Mouse (Mus musculus): ENCODE measurements at regions not wholly inside any gene's neighbourhood (a gene's known extent, or its start where the extent isn't known, plus 50 kb on each side); places are given as distances from the start of the nearest gene placed in this dataset.

DNA sequence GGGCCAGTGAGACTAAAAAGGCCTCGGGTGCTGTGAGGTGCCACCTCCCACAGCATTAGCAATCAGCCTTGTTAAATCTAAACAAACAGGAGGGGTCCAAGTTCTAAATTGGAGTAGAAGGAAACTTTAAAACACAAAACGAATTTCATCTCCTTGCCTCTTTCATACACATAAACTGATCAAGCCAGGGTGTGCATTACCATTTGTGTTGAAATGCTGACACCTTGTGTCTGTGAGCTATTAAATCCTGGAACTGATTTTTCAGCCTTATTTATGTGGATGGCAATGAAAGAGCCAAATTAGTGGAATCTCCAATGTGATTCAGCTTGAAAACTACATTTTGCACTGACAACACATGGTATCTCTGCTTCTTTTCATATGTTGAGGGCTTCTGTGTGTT is 114.8 kb downstream of the Pcsk1 start:
- DNase-seq: no peak
- Histone ChIP-seq H3K4me3 (replicated peaks; ENCODE audit: extremely low read depth, low read depth, low read length) (no peak overlapping the region), H3K4me1 (ENCODE audit: control insufficient read depth, insufficient read depth, low read length) (no peaks in the 10 kb centered on the region)
- TF ChIP-seq POLR2A (IDR thresholded peaks at IDR 0.05; ENCODE audit: borderline replicate concordance, extremely low read depth, low read depth, low read length) (no peak), CTCF (IDR thresholded peaks at IDR 0.05; ENCODE audit: insufficient read depth, low read length) (no peak)
- 19% methylated on average over 2 of the region's 2 CpGs for WGBS

DNA sequence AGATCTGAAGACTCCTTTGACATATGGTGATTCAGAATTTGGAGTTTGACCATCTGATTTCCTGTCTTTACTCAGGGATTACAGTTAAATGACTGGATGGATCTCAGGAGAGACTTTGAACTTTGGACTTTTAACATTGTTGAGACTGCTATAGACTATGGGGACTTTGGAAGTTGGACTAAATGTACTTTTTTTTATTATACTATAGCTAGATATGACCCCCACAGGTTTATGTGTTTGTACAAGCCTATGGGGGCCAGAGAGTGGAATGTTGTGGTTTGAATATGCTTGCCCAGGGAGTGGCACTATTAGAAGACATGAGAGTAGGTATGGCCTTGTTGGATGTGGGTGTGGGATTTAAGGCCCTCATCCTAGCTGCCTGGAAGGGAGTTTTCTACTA is 134.3 kb downstream of the Pcsk1 start:
- TF ChIP-seq POLR2A (IDR thresholded peaks at IDR 0.05; ENCODE audit: borderline replicate concordance, extremely low read depth, low read depth, low read length): no peak
- no peak for TF ChIP-seq CTCF (IDR thresholded peaks at IDR 0.05; ENCODE audit: insufficient read depth, low read length)
- Histone ChIP-seq H3K4me3 (replicated peaks; ENCODE audit: extremely low read depth, low read depth, low read length) (no peak overlapping the region), H3K4me1 (ENCODE audit: control insufficient read depth, insufficient read depth, low read length) (no peaks in the 10 kb centered on the region)
- no peak for DNase-seq

DNA sequence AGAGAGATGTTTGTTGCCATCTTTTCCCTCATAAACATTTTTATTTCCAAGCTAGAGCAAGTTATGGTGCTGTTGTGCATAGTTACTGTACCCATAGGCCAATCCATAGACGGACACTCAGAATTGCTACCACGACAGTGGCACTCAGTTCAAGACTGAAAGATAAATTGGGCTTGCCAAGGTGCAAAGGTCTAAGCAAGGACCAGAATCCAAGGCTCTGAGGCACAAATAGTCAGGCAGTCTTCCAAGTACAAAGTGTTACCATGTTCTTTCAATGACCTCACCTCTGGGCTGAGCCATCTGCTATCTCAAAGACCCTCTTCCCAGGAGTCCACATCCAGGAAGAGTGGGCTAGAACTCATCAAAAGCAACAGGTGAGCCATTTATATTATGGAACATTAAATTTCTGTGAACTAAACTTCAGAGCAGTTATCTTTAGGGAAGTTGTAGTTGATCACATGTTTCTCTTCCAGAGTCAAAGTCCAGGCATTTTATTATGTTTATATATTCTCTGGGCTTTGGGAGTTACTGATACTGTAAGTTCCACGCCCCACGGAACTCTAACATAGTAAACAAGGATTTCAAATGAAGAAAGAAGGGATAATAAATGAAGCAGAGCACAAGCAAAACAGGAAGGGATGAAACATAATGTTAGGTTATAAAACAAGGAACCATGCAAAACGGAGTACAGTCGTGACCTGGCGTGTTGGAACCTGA is 136.1 kb downstream of the Pcsk1 start:
- no peak overlapping the region for H3K4me3 ChIP-seq (replicated peaks; ENCODE audit: extremely low read depth, low read depth, low read length)
- TF ChIP-seq POLR2A (IDR thresholded peaks at IDR 0.05; ENCODE audit: borderline replicate concordance, extremely low read depth, low read depth, low read length): no peak
- TF ChIP-seq CTCF (IDR thresholded peaks at IDR 0.05; ENCODE audit: insufficient read depth, low read length): no peak
- 83% methylated on average over 7 of the region's 7 CpGs for WGBS
- no peak for DNase-seq
- no peaks in the 10 kb centered on the region for H3K4me1 ChIP-seq (ENCODE audit: control insufficient read depth, insufficient read depth, low read length)

DNA sequence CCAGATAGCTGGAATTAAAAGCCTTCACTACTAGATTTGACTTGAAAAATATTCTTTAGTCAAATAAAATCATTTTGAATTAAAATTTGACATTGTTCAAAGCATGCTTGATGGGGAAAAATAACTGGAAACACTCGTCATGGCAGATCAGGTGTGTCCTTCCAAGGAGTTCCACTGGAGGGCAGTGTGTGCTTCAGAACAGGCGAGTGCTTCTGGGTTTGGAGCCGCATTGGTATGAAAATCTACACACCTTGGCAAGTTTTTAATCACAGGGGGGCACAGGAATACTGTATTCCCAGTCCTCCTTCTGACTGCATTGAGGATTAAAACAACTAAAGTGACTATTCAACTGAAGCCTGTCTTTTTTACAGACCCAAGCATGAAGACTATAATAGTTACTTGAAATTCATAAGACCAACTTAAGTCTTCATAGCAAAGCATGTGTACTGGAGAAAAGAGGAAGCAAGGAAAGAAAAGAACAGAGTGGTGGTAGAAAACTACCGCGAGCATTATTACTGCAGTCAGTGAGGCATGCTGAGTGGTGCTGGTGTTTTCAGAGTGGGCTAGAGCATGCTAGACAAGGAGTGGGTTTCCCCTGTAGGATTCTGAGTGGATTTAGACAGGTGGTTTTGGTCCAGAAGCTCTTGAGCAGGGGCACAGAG is 138.1 kb downstream of the Pcsk1 start:
- peak; percentile 55 for DNase-seq

DNA sequence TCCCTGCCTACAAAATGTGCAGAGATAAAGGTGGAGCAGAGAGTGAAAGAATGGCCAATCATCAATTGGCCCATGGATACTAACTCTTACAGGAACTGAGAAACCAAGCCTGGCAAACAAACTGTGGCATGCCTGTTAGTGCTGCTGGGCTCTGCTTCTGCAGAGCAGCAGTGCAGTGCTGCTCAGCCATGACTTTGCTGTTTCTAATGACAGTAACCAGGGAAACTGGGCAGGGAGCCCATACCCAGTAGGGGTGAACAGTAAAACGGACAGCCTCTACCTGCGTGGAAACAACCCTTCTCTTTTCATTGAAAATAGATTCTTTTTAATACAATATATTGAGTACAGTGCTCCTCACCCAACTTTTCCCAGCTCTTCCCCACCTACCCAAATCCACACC is 146.8 kb downstream of the Pcsk1 start:
- 42% methylated on average over 2 of the region's 2 CpGs for WGBS
- H3K4me3 ChIP-seq (replicated peaks; ENCODE audit: extremely low read depth, low read depth, low read length): no peak overlapping the region
- no peak for TF ChIP-seq POLR2A (IDR thresholded peaks at IDR 0.05; ENCODE audit: borderline replicate concordance, extremely low read depth, low read depth, low read length)
- no peak for TF ChIP-seq CTCF (IDR thresholded peaks at IDR 0.05; ENCODE audit: insufficient read depth, low read length)
- DNase-seq: no peak
- no peaks in the 10 kb centered on the region for H3K4me1 ChIP-seq (ENCODE audit: control insufficient read depth, insufficient read depth, low read length)

More for the DNA sequence above, 138.1 kb downstream of the Pcsk1 start:
- no peak overlapping the region for H3K4me3 ChIP-seq (replicated peaks; ENCODE audit: extremely low read depth, low read depth, low read length)
- 13% methylated on average over 5 of the region's 5 CpGs for WGBS
- H3K4me1 ChIP-seq (ENCODE audit: control insufficient read depth, insufficient read depth, low read length): no peaks in the 10 kb centered on the region
- TF ChIP-seq CTCF (IDR thresholded peaks at IDR 0.05; ENCODE audit: insufficient read depth, low read length): peak; percentile 83
- no peak for TF ChIP-seq POLR2A (IDR thresholded peaks at IDR 0.05; ENCODE audit: borderline replicate concordance, extremely low read depth, low read depth, low read length)

All from lung, adult 2 months (tissue).